Comparison of ENCODE assay signal across 8 mouse cellular contexts in genomic region chr13:12931907-12932617, GRCm38 (mm10).
DNase-seq lines count a peak whose midpoint lies in the region; ATAC-seq and TF ChIP-seq lines count a peak whose summit lies in the region.
"Not testable (repeated sequence)": the region's sequence is repeated elsewhere in the genome, so short reads cannot be mapped to it uniquely, and the experiment has no call there.

No protein-coding gene starts in this region.

- H3K27ac ChIP-seq in MEL (ENCODE audit: control insufficient read depth, low read depth, low read length); heart, embryonic 10.5 days; hindbrain, postnatal 0 days; liver, embryonic 11.5 days (ENCODE audit: low read depth, low read length); midbrain, embryonic 11.5 days (ENCODE audit: low read depth, low read length); stomach, postnatal 0 days (replicated peaks): not testable (repeated sequence)

- WGBS in heart, embryonic 10.5 days: 78% methylated on average over 15 of the region's 15 CpGs
- WGBS in hindbrain, postnatal 0 days: 86% methylated on average over 15 of the region's 15 CpGs
- 80% methylated on average over 15 of the region's 15 CpGs for WGBS in liver, embryonic 11.5 days
- WGBS in midbrain, embryonic 11.5 days: 87% methylated on average over 15 of the region's 15 CpGs
- 84% methylated on average over 15 of the region's 15 CpGs for WGBS in stomach, postnatal 0 days

- H3K9me3 ChIP-seq in MEL (replicated peaks; ENCODE audit: insufficient read depth, low read length): not testable (repeated sequence)
- peaks cover 67% of the 10 kb centered on the region for H3K9me3 ChIP-seq in heart, embryonic 10.5 days
- H3K9me3 ChIP-seq in hindbrain, postnatal 0 days (ENCODE audit: low read length): peaks cover 57% of the 10 kb centered on the region
- H3K9me3 ChIP-seq in liver, embryonic 11.5 days (ENCODE audit: control insufficient read depth, low read length): peaks cover 49% of the 10 kb centered on the region
- peaks cover 56% of the 10 kb centered on the region for H3K9me3 ChIP-seq in midbrain, embryonic 11.5 days (ENCODE audit: control insufficient read depth, low read length)
- peaks cover 40% of the 10 kb centered on the region for H3K9me3 ChIP-seq in stomach, postnatal 0 days (ENCODE audit: control insufficient read depth, low read length)

- not testable (repeated sequence) for TF ChIP-seq EP300 in MEL (IDR thresholded peaks at IDR 0.05; ENCODE audit: low read depth in 1 of 2, low read length in 2 of 2); stomach, postnatal 0 days (optimal IDR thresholded peaks at IDR 0.05)

- TF ChIP-seq POLR2A in MEL (IDR thresholded peaks at IDR 0.05; ENCODE audit: control insufficient read depth in 1 of 2, insufficient read depth in 1 of 2, low read depth in 1 of 2, low read length in 2 of 2, poor library complexity in 1 of 2): not testable (repeated sequence)

- TF ChIP-seq CTCF in MEL (IDR thresholded peaks at IDR 0.05 in 2 of 3, conservative IDR thresholded peaks at IDR 0.05 in 1 of 3; ENCODE audit: control insufficient read depth in 1 of 3, insufficient read depth in 1 of 3, low read depth in 2 of 3, low read length in 3 of 3, poor library complexity in 1 of 3, severe bottlenecking in 1 of 3): peak; percentile 67 to 73 (median 70)
- TF ChIP-seq CTCF in hindbrain, postnatal 0 days (IDR thresholded peaks at IDR 0.05; ENCODE audit: low read depth): 0 out of 2 replicates have a peak, but pooled peaks have one; percentile 11
- TF ChIP-seq CTCF in stomach, postnatal 0 days (IDR thresholded peaks at IDR 0.05; ENCODE audit: low read depth): peak; percentile 41

- H3K4me1 ChIP-seq in MEL (ENCODE audit: control insufficient read depth in 1 of 2, insufficient read depth in 2 of 2, low read length in 2 of 2); heart, embryonic 10.5 days; hindbrain, postnatal 0 days (ENCODE audit: insufficient read depth, low read length); liver, embryonic 11.5 days (replicated peaks; ENCODE audit: control insufficient read depth, insufficient read depth, low read length); midbrain, embryonic 11.5 days (ENCODE audit: control insufficient read depth, insufficient read depth, low read length); stomach, postnatal 0 days (replicated peaks; ENCODE audit: control insufficient read depth, insufficient read depth): not testable (repeated sequence)

- not testable (repeated sequence) for H3K36me3 ChIP-seq in MEL (ENCODE audit: control insufficient read depth in 1 of 2, insufficient read depth in 2 of 2, low read length in 2 of 2); heart, embryonic 10.5 days; hindbrain, postnatal 0 days (ENCODE audit: insufficient read depth, low read length); liver, embryonic 11.5 days (ENCODE audit: control insufficient read depth, insufficient read depth, low read length); midbrain, embryonic 11.5 days (ENCODE audit: control insufficient read depth, insufficient read depth, low read length); stomach, postnatal 0 days (ENCODE audit: control insufficient read depth, insufficient read depth, low read length)

- not testable (repeated sequence) for H3K4me2 ChIP-seq in hindbrain, postnatal 0 days (ENCODE audit: low read depth, low read length); liver, embryonic 11.5 days; midbrain, embryonic 11.5 days; stomach, postnatal 0 days (replicated peaks; ENCODE audit: low read depth)

- H3K27me3 ChIP-seq in MEL (ENCODE audit: control insufficient read depth in 1 of 2, insufficient read depth in 2 of 2, low read length in 2 of 2); heart, embryonic 10.5 days (ENCODE audit: insufficient read depth, poor library complexity, severe bottlenecking); hindbrain, postnatal 0 days (ENCODE audit: insufficient read depth, low read length); liver, embryonic 11.5 days (replicated peaks; ENCODE audit: control insufficient read depth, insufficient read depth, low read length); midbrain, embryonic 11.5 days (ENCODE audit: control insufficient read depth, insufficient read depth, low read length); stomach, postnatal 0 days (ENCODE audit: control insufficient read depth, insufficient read depth, low read length): not testable (repeated sequence)

- DNase-seq in A20 (ENCODE audit: low read depth, low spot score) (peak; percentile 71), MEL (ENCODE audit: low read depth, low spot score) (peak; percentile 80)
- peak; percentile 15 for DNase-seq in c-Kit-positive CD71-positive TER-119-positive erythroid progenitor cells, embryonic 14.5 days (ENCODE audit: low spot score)
- peak; percentile 77 for DNase-seq in heart, embryonic 10.5 days (ENCODE audit: low spot score)
- DNase-seq in hindbrain, postnatal 0 days (ENCODE audit: low spot score); liver, embryonic 11.5 days (ENCODE audit: low spot score); stomach, postnatal 0 days (ENCODE audit: low spot score): not testable (repeated sequence)
- DNase-seq in midbrain, embryonic 11.5 days (ENCODE audit: low spot score, missing footprints): peak; percentile 69

- not testable (repeated sequence) for H3K9ac ChIP-seq in MEL (ENCODE audit: control insufficient read depth, low read depth, low read length, poor library complexity, severe bottlenecking); hindbrain, postnatal 0 days (replicated peaks; ENCODE audit: low read length); liver, embryonic 11.5 days (ENCODE audit: low read depth, low read length); midbrain, embryonic 11.5 days (ENCODE audit: low read length); stomach, postnatal 0 days (ENCODE audit: low read length)

- peak; percentile 73 for TF ChIP-seq RAD21 in MEL (IDR thresholded peaks at IDR 0.05; ENCODE audit: low read depth, low read length)

- not testable (repeated sequence) for H3K79me2 ChIP-seq in MEL (ENCODE audit: control insufficient read depth, insufficient read depth, low read length, poor library complexity)

- ATAC-seq in hindbrain, postnatal 0 days: peak; percentile 24; the same call in 1 of the 2 replicates
- ATAC-seq in liver, embryonic 11.5 days (replicated peaks; ENCODE audit: low FRiP score): 0 out of 2 replicates have a peak, but pooled peaks have one; percentile 20
- ATAC-seq in midbrain, embryonic 11.5 days (ENCODE audit: low FRiP score): peak; percentile 43
- not testable (repeated sequence) for ATAC-seq in stomach, postnatal 0 days (ENCODE audit: low FRiP score, low TSS enrichment)

- H3K4me3 ChIP-seq in MEL (ENCODE audit: control insufficient read depth in 1 of 2, insufficient read depth in 1 of 2, low read depth in 2 of 2, low read length in 2 of 2); heart, embryonic 10.5 days; hindbrain, postnatal 0 days (ENCODE audit: low read length); liver, embryonic 11.5 days (ENCODE audit: low read depth, low read length); midbrain, embryonic 11.5 days (ENCODE audit: low read depth, low read length); stomach, postnatal 0 days (ENCODE audit: low read depth, low read length): not testable (repeated sequence)

TF ChIP-seq in MEL, 35 proteins besides CTCF, POLR2A, EP300 and RAD21:
- TF ChIP-seq ZC3H11A (IDR thresholded peaks at IDR 0.05; ENCODE audit: low read depth, low read length) (peak; percentile 21; the same call in 1 of the 2 replicates), NRF1 (IDR thresholded peaks at IDR 0.05; ENCODE audit: insufficient read depth, low read depth, low read length, poor library complexity, severe bottlenecking) (peak; percentile 30; the same call in 1 of the 2 replicates), SMC3 (IDR thresholded peaks at IDR 0.05; ENCODE audit: low read depth, low read length) (peak; percentile 72), MYC (IDR thresholded peaks at IDR 0.05; ENCODE audit: low read depth, low read length) (peak; percentile 43; the same call in 1 of the 2 replicates), MAX (IDR thresholded peaks at IDR 0.05; ENCODE audit: low read length) (peak; percentile 63; the same call in 1 of the 2 replicates)
TF ChIP-seq in MEL: peak in this region for 5; not testable (repeated sequence) for 30.

Comparison
In these comparisons a context has a peak if more than half of its experiments do, and no peak if none do; other contexts are left out.
1. CTCF ChIP-seq: peak in every context shown above with its lines; median percentile 70 in MEL; 41 in stomach, postnatal 0 days; 11 in hindbrain, postnatal 0 days.